Mouse (Mus musculus): ENCODE results near the gene Fmc1.

The Fmc1 gene

DNA sequence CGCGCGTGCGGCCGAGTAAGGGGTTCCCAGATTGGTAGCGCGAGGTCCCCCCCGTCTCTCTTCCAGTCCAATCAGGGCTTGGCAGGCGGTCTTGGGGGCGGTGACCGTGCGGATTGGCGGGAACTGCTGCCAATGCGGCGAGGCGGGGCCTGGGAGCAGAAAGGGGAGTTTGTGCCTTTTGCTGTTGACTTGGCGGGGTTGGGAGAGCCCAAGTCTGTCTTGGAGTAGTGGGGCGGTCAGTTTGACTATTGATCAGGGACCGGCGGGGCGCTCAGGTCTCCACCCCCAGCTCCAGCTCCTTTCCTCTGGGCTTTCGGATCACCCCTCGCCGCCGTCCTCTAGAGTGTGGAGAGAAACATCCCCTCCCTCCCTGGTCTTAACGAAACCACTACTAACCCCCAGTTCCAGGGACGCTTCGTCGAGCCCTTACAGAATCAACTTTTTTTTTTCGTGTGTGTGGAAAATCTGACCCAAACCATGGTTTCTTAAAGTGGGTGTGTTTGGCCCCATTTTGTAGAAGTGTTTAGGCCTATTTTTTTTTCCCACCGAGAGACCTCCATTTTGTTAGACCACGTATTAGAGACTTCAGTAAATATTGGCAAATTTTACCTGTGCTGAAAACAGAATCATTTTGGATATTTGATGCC lies 18.8 kb downstream of the Fmc1 start:
- DNase-seq (ENCODE audit: low spot score): peak; percentile 99

DNA sequence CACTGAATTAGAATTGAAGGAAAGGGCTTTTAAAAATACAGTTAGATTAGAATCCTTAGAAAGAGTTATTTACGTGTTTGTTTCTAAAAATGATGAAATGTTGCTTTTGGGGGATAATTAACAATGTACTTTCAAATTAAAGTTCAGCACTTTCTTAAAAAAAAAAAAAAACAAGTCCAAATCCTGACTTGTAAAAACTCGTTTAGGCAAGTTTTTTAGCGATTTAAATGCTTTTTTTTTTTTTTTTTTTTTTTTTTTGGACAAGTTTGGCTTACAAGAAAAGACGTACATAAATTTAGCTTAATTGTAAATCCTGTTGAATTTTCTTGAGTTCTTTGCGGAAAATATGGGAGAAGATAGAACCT lies 19.3 kb downstream of the Fmc1 start:
- DNase-seq (ENCODE audit: low spot score): no peak

DNA sequence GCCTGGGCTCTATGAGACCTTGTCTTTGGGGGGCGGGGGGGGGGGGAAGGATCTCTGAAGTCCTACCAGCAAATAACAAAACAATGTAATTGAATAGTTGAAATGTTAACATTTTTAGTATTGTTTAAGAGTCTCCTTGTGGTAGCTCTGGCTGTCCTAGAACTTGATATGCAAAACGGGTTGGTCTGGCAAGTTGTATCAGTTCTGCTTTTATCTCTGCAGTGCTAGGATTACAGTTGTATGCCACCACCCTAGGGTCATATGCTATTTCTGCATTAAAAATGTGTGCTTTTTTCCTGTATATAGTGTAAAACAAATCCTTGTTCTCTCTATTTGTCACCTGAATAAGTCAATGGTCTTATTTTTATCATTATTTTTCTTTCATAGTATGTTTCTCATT lies 42.8 kb downstream of the Fmc1 start:
- no peak for DNase-seq (ENCODE audit: low spot score)

DNA sequence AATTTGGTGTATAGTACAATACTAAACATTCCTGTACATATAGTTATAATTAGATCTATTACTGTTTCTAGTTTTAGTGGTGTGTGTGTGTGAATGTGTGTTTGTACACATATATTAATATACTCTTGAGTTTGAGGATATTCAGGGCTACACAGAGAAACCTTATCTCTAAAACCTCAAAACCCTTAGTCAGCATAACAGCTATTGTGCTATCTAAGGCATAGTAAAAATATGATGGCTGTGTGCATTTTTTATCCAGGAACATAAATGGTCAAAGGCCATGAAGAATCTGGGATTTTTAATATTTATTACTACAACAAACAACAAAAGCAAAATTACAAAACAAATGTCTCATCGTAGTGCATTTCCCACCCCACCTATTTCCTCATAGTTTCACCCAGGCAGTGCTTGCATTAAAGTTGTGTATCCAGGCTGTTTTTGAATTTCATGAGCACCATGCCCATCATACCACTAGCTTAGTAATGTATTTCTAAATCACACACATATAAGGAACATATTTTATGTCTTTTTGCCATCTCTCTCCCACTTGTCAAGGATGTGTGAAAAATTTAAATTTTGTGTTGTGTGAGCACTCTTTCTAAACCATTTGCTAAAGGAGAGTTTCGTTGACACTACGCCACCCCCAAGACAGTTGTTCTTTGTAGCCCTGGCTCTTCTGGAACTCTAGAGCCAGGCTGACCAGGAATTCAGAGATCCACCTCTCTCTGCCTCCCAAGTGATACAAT lies 47.0 kb downstream of the Fmc1 start:
- DNase-seq (ENCODE audit: low spot score): no peak

DNA sequence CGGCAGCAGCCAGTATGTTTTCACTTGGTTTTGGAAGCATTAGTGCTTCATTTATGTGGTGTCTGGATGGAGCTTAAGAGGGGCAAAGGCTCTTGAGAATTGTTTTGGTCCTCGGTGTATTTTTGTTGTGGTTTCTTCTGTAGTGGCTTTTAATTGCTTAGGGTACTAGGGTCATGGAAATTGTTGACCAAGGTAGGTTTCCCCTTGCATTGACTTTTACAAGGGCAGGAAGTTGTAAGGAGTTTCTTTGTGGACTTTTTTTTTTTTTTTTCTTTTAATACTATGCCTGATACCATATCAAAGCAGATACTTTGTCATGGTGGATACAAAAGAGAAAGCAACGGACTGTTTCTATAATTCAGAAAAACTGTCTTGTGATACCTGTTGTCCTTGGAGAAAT lies 48.4 kb downstream of the Fmc1 start:
- DNase-seq (ENCODE audit: low spot score): no peak

Measured in T-cell, adult 2 months (primary cell).